9 mouse cellular contexts compared by ENCODE assay signal in the genomic region with DNA sequence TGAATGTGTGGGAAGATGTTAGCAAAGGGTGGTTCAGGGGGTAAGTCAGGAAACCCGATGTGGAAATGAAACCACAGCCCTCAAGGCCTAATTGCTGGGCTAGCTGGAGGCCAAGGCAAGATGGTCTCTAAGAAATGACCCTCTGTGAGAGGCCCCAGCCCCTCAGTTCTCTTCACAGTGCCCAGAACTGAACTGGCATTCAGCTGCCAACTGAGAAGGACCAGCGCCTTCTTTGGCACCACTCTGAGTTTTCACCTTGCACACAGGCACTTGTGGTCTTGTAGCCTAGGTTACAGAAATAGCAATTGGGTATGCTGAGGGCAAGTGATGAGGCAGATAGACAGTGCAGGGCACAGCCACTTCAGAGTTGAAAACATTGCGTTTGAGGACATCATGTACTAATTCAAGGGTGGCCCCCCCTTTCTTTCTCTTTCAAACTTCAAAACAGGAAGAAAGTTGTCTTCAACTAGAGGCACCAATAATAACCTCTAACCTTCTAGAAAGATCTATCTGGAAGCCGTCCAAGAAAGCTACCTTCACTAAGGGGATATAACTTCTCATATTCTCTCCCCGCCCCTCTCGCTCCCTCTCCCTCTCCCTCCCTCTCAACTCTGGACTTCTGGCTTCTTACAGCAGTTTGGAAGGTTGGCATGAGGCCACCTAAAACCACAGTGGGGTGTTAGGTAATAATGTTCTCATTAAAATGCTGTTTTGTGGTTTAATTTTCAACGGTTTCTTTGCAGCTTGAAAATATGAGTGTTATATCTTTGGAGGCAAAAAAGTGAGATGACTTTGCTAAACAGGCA. TPM values are rescaled to one million over a fixed set of nuclear protein-coding genes. Genes with fewer than 3 reads are reported as not detected.
DNase-seq lines count a peak whose midpoint lies in the region; ATAC-seq lines count a peak whose summit lies in the region.
"Had no signal": no experiment of that assay in that cellular context is flagged by ENCODE, and none has a peak within 500 bp of the region (broad histone marks: within the 10 kb centered on the region; RNA-seq: fewer than 3 reads in every experiment).

No protein-coding gene starts in this region.

- no peaks in the 10 kb centered on the region for H3K36me3 ChIP-seq in hindbrain, embryonic 13.5 days
- H3K36me3 ChIP-seq: embryonic facial prominence, embryonic 12.5 days had no signal

- H3K9me3 ChIP-seq in hindbrain, embryonic 13.5 days, result no peaks in the 10 kb centered on the region
- H3K9me3 ChIP-seq: embryonic facial prominence, embryonic 12.5 days had no signal

- no peak overlapping the region for H3K4me3 ChIP-seq in hindbrain, embryonic 13.5 days
- H3K4me3 ChIP-seq: embryonic facial prominence, embryonic 12.5 days had no signal

- H3K4me1 ChIP-seq in hindbrain, embryonic 13.5 days (replicated peaks), result no peaks in the 10 kb centered on the region

- intact Hi-C loops in heart, postnatal 14 days (cut with DNase I), result no loop called here

- no peaks in the 10 kb centered on the region for H3K27me3 ChIP-seq in hindbrain, embryonic 13.5 days
- H3K27me3 ChIP-seq: embryonic facial prominence, embryonic 12.5 days had no signal

- no peak overlapping the region for H3K9ac ChIP-seq in hindbrain, embryonic 13.5 days
- H3K9ac ChIP-seq: embryonic facial prominence, embryonic 12.5 days had no signal

- no peak overlapping the region for H3K4me2 ChIP-seq in hindbrain, embryonic 13.5 days
- H3K4me2 ChIP-seq: embryonic facial prominence, embryonic 12.5 days had no signal

- peak; percentile 27 for DNase-seq in 3134 (ENCODE audit: extremely low read depth, insufficient read length, low spot score)
- DNase-seq in CD4-positive helper T cell, adult 2 months (ENCODE audit: low read depth, low spot score), result peak; percentile 95
- peak; percentile 14 to 42 for DNase-seq in heart, postnatal 14 days
- peak; percentile 92 for DNase-seq in lung, postnatal 25 days (ENCODE audit: low spot score)
- DNase-seq in yolk sac, embryonic 10.5 days (ENCODE audit: low spot score), result no peak
- no peak for DNase-seq in layer of hippocampus, adult 9-10 months (ENCODE audit: low spot score)
- DNase-seq in retina, postnatal 1 day, result no peak

- no peak overlapping the region for H3K27ac ChIP-seq in hindbrain, embryonic 13.5 days
- H3K27ac ChIP-seq: embryonic facial prominence, embryonic 12.5 days had no signal

- WGBS in hindbrain, embryonic 13.5 days, result 85% methylated on average over 7 of the region's 7 CpGs

- ATAC-seq in hindbrain, embryonic 13.5 days (ENCODE audit: low FRiP score), result no peak

RNA-seq across cellular contexts. Expression of a gene that starts 22.8 kb away (rescaled TPM):
- 10 to 100 TPM; 11.2 to 19.1 TPM for total RNA-seq in heart, postnatal 14 days (2021)
- polyA plus RNA-seq in hindbrain, embryonic 13.5 days (2015; fragmentation: Nextera tagmentation; extraction: Ambion mirVana), result 15.4 and 15.5 TPM in 2 replicates

Comparison
In these comparisons a context has a peak if more than half of its experiments do, and no peak if none do; other contexts are left out.
1. DNase-seq: peak in 3134 (single experiment), CD4-positive helper T cell, adult 2 months (single experiment), heart, postnatal 14 days (2 of 2) and lung, postnatal 25 days (single experiment); none in yolk sac, embryonic 10.5 days (single experiment), layer of hippocampus, adult 9-10 months (single experiment) and retina, postnatal 1 day (single experiment).